Mouse (Mus musculus): ENCODE results near the gene Rab33b.

The Rab33b gene

GRCm38 (mm10) chr3:51517467-51517866 is 33.7 kb downstream of the Rab33b start:
- no peak for DNase-seq

GRCm38 (mm10) chr3:51517878-51518762 is 34.4 kb downstream of the Rab33b start:
- DNase-seq, result no peak

GRCm38 (mm10) chr3:51518763-51519121 is 35.0 kb downstream of the Rab33b start:
- DNase-seq, result no peak

- no peak for DNase-seq
Observed at GRCm38 (mm10) chr3:51521262-51521661, 37.5 kb downstream of the Rab33b start.

GRCm38 (mm10) chr3:51525186-51525785 is 41.6 kb downstream of the Rab33b start:
- no peak for DNase-seq

GRCm38 (mm10) chr3:51526891-51527290 is 43.2 kb downstream of the Rab33b start:
- DNase-seq, result no peak

- peak; percentile 97 for DNase-seq
Observed at GRCm38 (mm10) chr3:51531473-51532281, 48.0 kb downstream of the Rab33b start.

GRCm38 (mm10) chr3:51532282-51532620 is 48.5 kb downstream of the Rab33b start:
- no peak for DNase-seq

- no peak for DNase-seq
Observed at GRCm38 (mm10) chr3:51533573-51533972, 49.9 kb downstream of the Rab33b start.

- DNase-seq, result no peak
Observed at GRCm38 (mm10) chr3:51534013-51534412, 50.3 kb downstream of the Rab33b start.

- DNase-seq, result peak; percentile 91
Observed at GRCm38 (mm10) chr3:51539567-51540408, 56.1 kb downstream of the Rab33b start.

- DNase-seq, result no peak
Observed at GRCm38 (mm10) chr3:51540659-51541058, 56.9 kb downstream of the Rab33b start.

- DNase-seq, result no peak
Observed at GRCm38 (mm10) chr3:51544442-51545128, 60.9 kb downstream of the Rab33b start.

All from heart, adult 11 months (tissue).